Mouse (Mus musculus): Measurements from ENCODE around the gene Ugt1a9. TPM values are rescaled to one million over a fixed set of nuclear protein-coding genes. Genes with fewer than 3 reads are reported as not detected.

Gene Ugt1a9
- polyA plus RNA-seq, 1 experiment from 2014 or later: not detected

- no peak overlapping the region for H3K27ac ChIP-seq (replicated peaks; ENCODE audit: low read depth, low read length)
- WGBS: 69% methylated on average over 4 of the region's 4 CpGs
- peaks cover 92% of the 10 kb centered on the region for H3K9me3 ChIP-seq (replicated peaks; ENCODE audit: control insufficient read depth, low read length)
- H3K9ac ChIP-seq (replicated peaks; ENCODE audit: low read length): no peak overlapping the region
- no peak overlapping the region for H3K4me2 ChIP-seq (ENCODE audit: low read depth, low read length)
- H3K4me1 ChIP-seq (ENCODE audit: control insufficient read depth, insufficient read depth, low read length): no peaks in the 10 kb centered on the region
- ATAC-seq (replicated peaks; ENCODE audit: insufficient number of reproducible peaks, low FRiP score, low TSS enrichment, low read depth): no peak
- H3K27me3 ChIP-seq (ENCODE audit: control insufficient read depth, insufficient read depth, low read length): no peaks in the 10 kb centered on the region
- no peak overlapping the region for H3K4me3 ChIP-seq (ENCODE audit: low read depth, low read length)
- no peaks in the 10 kb centered on the region for H3K36me3 ChIP-seq (replicated peaks; ENCODE audit: control insufficient read depth, insufficient read depth, low read depth, low read length)
- no peak for DNase-seq (ENCODE audit: low spot score)
Measured at GRCm38 (mm10) chr1:88248658-88249057, 178.1 kb downstream of the Ugt1a9 start.

GRCm38 (mm10) chr1:88249596-88249995 is 179.0 kb downstream of the Ugt1a9 start:
- DNase-seq (ENCODE audit: low spot score) (no peak), ATAC-seq (replicated peaks; ENCODE audit: insufficient number of reproducible peaks, low FRiP score, low TSS enrichment, low read depth) (no peak; the same call in 1 of the 2 replicates)
- H3K27ac ChIP-seq (replicated peaks; ENCODE audit: low read depth, low read length): no peak overlapping the region
- no peak overlapping the region for H3K4me2 ChIP-seq (ENCODE audit: low read depth, low read length)
- no peaks in the 10 kb centered on the region for H3K4me1 ChIP-seq (ENCODE audit: control insufficient read depth, insufficient read depth, low read length)
- WGBS: 80% methylated on average over 7 of the region's 7 CpGs
- no peaks in the 10 kb centered on the region for H3K36me3 ChIP-seq (replicated peaks; ENCODE audit: control insufficient read depth, insufficient read depth, low read depth, low read length)
- no peak overlapping the region for H3K9ac ChIP-seq (replicated peaks; ENCODE audit: low read length)
- peaks cover 93% of the 10 kb centered on the region for H3K9me3 ChIP-seq (replicated peaks; ENCODE audit: control insufficient read depth, low read length)
- H3K4me3 ChIP-seq (ENCODE audit: low read depth, low read length): no peak overlapping the region
- H3K27me3 ChIP-seq (ENCODE audit: control insufficient read depth, insufficient read depth, low read length): no peaks in the 10 kb centered on the region

- Histone ChIP-seq H3K9ac (replicated peaks; ENCODE audit: low read length) (no peak overlapping the region), H3K36me3 (replicated peaks; ENCODE audit: control insufficient read depth, insufficient read depth, low read depth, low read length) (no peaks in the 10 kb centered on the region), H3K9me3 (replicated peaks; ENCODE audit: control insufficient read depth, low read length) (peaks cover 93% of the 10 kb centered on the region), H3K4me1 (ENCODE audit: control insufficient read depth, insufficient read depth, low read length) (no peaks in the 10 kb centered on the region), H3K4me2 (ENCODE audit: low read depth, low read length) (no peak overlapping the region), H3K4me3 (ENCODE audit: low read depth, low read length) (no peak overlapping the region), H3K27ac (replicated peaks; ENCODE audit: low read depth, low read length) (no peak overlapping the region), H3K27me3 (ENCODE audit: control insufficient read depth, insufficient read depth, low read length) (no peaks in the 10 kb centered on the region)
- no peak for DNase-seq (ENCODE audit: low spot score)
- WGBS: 84% methylated on average over 5 of the region's 5 CpGs
- no peak; the same call in 1 of the 2 replicates for ATAC-seq (replicated peaks; ENCODE audit: insufficient number of reproducible peaks, low FRiP score, low TSS enrichment, low read depth)
Measured at GRCm38 (mm10) chr1:88250023-88250422, 179.4 kb downstream of the Ugt1a9 start.

- 77% methylated on average over 8 of the region's 8 CpGs for WGBS
- peaks cover 90% of the 10 kb centered on the region for H3K9me3 ChIP-seq (replicated peaks; ENCODE audit: control insufficient read depth, low read length)
- no peak for ATAC-seq (replicated peaks; ENCODE audit: insufficient number of reproducible peaks, low FRiP score, low TSS enrichment, low read depth)
- no peak overlapping the region for H3K9ac ChIP-seq (replicated peaks; ENCODE audit: low read length)
- no peak overlapping the region for H3K4me2 ChIP-seq (ENCODE audit: low read depth, low read length)
- H3K27me3 ChIP-seq (ENCODE audit: control insufficient read depth, insufficient read depth, low read length): no peaks in the 10 kb centered on the region
- H3K36me3 ChIP-seq (replicated peaks; ENCODE audit: control insufficient read depth, insufficient read depth, low read depth, low read length): no peaks in the 10 kb centered on the region
- no peaks in the 10 kb centered on the region for H3K4me1 ChIP-seq (ENCODE audit: control insufficient read depth, insufficient read depth, low read length)
- DNase-seq (ENCODE audit: low spot score): no peak
- H3K4me3 ChIP-seq (ENCODE audit: low read depth, low read length): no peak overlapping the region
- H3K27ac ChIP-seq (replicated peaks; ENCODE audit: low read depth, low read length): no peak overlapping the region
Measured at GRCm38 (mm10) chr1:88253106-88253505, 182.5 kb downstream of the Ugt1a9 start.

- Histone ChIP-seq H3K27ac (replicated peaks; ENCODE audit: low read depth, low read length) (no peak overlapping the region), H3K27me3 (ENCODE audit: control insufficient read depth, insufficient read depth, low read length) (no peaks in the 10 kb centered on the region), H3K9me3 (replicated peaks; ENCODE audit: control insufficient read depth, low read length) (peaks cover 90% of the 10 kb centered on the region), H3K36me3 (replicated peaks; ENCODE audit: control insufficient read depth, insufficient read depth, low read depth, low read length) (no peaks in the 10 kb centered on the region), H3K4me3 (ENCODE audit: low read depth, low read length) (no peak overlapping the region), H3K4me1 (ENCODE audit: control insufficient read depth, insufficient read depth, low read length) (no peaks in the 10 kb centered on the region), H3K4me2 (ENCODE audit: low read depth, low read length) (no peak overlapping the region), H3K9ac (replicated peaks; ENCODE audit: low read length) (no peak overlapping the region)
- 68% methylated on average over 6 of the region's 6 CpGs for WGBS
- no peak for DNase-seq (ENCODE audit: low spot score)
- ATAC-seq (replicated peaks; ENCODE audit: insufficient number of reproducible peaks, low FRiP score, low TSS enrichment, low read depth): no peak
Measured at GRCm38 (mm10) chr1:88253540-88253939, 182.9 kb downstream of the Ugt1a9 start.

- Histone ChIP-seq H3K36me3 (replicated peaks; ENCODE audit: control insufficient read depth, insufficient read depth, low read depth, low read length) (peaks cover 5% of the 10 kb centered on the region), H3K9me3 (replicated peaks; ENCODE audit: control insufficient read depth, low read length) (peaks cover 83% of the 10 kb centered on the region), H3K4me3 (ENCODE audit: low read depth, low read length) (no peak overlapping the region), H3K27me3 (ENCODE audit: control insufficient read depth, insufficient read depth, low read length) (no peaks in the 10 kb centered on the region), H3K4me1 (ENCODE audit: control insufficient read depth, insufficient read depth, low read length) (no peaks in the 10 kb centered on the region), H3K9ac (replicated peaks; ENCODE audit: low read length) (no peak overlapping the region), H3K4me2 (ENCODE audit: low read depth, low read length) (no peak overlapping the region), H3K27ac (replicated peaks; ENCODE audit: low read depth, low read length) (no peak overlapping the region)
- no peak for ATAC-seq (replicated peaks; ENCODE audit: insufficient number of reproducible peaks, low FRiP score, low TSS enrichment, low read depth)
- DNase-seq (ENCODE audit: low spot score): no peak
- WGBS: 87% methylated on average over 12 of the region's 12 CpGs
Measured at GRCm38 (mm10) chr1:88254793-88255465, 184.3 kb downstream of the Ugt1a9 start.

- no peak for DNase-seq (ENCODE audit: low spot score)
- H3K4me1 ChIP-seq (ENCODE audit: control insufficient read depth, insufficient read depth, low read length): no peaks in the 10 kb centered on the region
- no peaks in the 10 kb centered on the region for H3K27me3 ChIP-seq (ENCODE audit: control insufficient read depth, insufficient read depth, low read length)
- H3K4me3 ChIP-seq (ENCODE audit: low read depth, low read length): no peak overlapping the region
- H3K36me3 ChIP-seq (replicated peaks; ENCODE audit: control insufficient read depth, insufficient read depth, low read depth, low read length): peaks cover 11% of the 10 kb centered on the region
- no peak overlapping the region for H3K4me2 ChIP-seq (ENCODE audit: low read depth, low read length)
- H3K9me3 ChIP-seq (replicated peaks; ENCODE audit: control insufficient read depth, low read length): peaks cover 81% of the 10 kb centered on the region
- ATAC-seq (replicated peaks; ENCODE audit: insufficient number of reproducible peaks, low FRiP score, low TSS enrichment, low read depth): no peak
- H3K9ac ChIP-seq (replicated peaks; ENCODE audit: low read length): no peak overlapping the region
- WGBS: 55% methylated on average over 2 of the region's 2 CpGs
- no peak overlapping the region for H3K27ac ChIP-seq (replicated peaks; ENCODE audit: low read depth, low read length)
Measured at GRCm38 (mm10) chr1:88255466-88255857, 184.9 kb downstream of the Ugt1a9 start.

GRCm38 (mm10) chr1:88255989-88256754 is 185.6 kb downstream of the Ugt1a9 start:
- H3K27ac ChIP-seq (replicated peaks; ENCODE audit: low read depth, low read length): no peak overlapping the region
- no peak overlapping the region for H3K4me3 ChIP-seq (ENCODE audit: low read depth, low read length)
- peaks cover 16% of the 10 kb centered on the region for H3K36me3 ChIP-seq (replicated peaks; ENCODE audit: control insufficient read depth, insufficient read depth, low read depth, low read length)
- no peaks in the 10 kb centered on the region for H3K27me3 ChIP-seq (ENCODE audit: control insufficient read depth, insufficient read depth, low read length)
- peaks cover 74% of the 10 kb centered on the region for H3K9me3 ChIP-seq (replicated peaks; ENCODE audit: control insufficient read depth, low read length)
- no peak overlapping the region for H3K9ac ChIP-seq (replicated peaks; ENCODE audit: low read length)
- no peak for DNase-seq (ENCODE audit: low spot score)
- no peak overlapping the region for H3K4me2 ChIP-seq (ENCODE audit: low read depth, low read length)
- ATAC-seq (replicated peaks; ENCODE audit: insufficient number of reproducible peaks, low FRiP score, low TSS enrichment, low read depth): no peak
- no peaks in the 10 kb centered on the region for H3K4me1 ChIP-seq (ENCODE audit: control insufficient read depth, insufficient read depth, low read length)
- 80% methylated on average over 13 of the region's 13 CpGs for WGBS

All from embryonic facial prominence, embryonic 11.5 days (tissue).